Mouse (Mus musculus): ENCODE measurements around the gene Plekhg2. TPM values are rescaled to one million over a fixed set of nuclear protein-coding genes. Genes with fewer than 3 reads are reported as not detected.
"Not testable (repeated sequence)": the region's sequence is repeated elsewhere in the genome, so short reads cannot be mapped to it uniquely, and the experiment has no call there.

The Plekhg2 gene
- polyA plus RNA-seq, 1 experiment, result 3.5 TPM

- Histone ChIP-seq H3K4me1 (ENCODE audit: control insufficient read depth, insufficient read depth, insufficient read length, low read length) (peaks cover 5% of the 10 kb centered on the region; the same call in 1 of the 2 replicates), H3K27ac (replicated peaks; ENCODE audit: low read depth, low read length) (no peak overlapping the region), H3K4me3 (ENCODE audit: insufficient read depth, low read depth, low read length) (no peak overlapping the region)
Measured at GRCm38 (mm10) chr7:28390331-28390730, 17.9 kb upstream of the Plekhg2 start.

DNA sequence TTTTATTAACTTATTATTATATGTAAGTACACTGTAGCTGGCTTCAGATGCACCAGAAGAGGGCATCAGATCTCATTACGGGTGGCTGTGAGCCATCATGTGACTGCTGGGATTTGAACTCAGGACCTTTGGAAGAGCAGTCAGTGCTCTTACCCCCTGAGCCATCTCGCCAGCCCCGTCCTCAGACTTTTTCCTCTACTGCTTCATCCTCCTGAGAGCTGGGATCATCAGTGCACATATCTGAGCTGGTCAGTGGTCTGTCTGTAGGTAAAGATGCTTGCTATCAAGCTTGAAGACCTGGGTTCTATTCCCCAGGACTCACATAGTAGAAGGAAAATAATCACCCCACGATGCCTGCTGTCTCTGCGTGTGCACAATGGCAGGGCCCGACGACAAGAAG is 15.0 kb upstream of the Plekhg2 start:
- H3K4me3 ChIP-seq (ENCODE audit: insufficient read depth, low read depth, low read length); H3K27ac ChIP-seq (replicated peaks; ENCODE audit: low read depth, low read length): not testable (repeated sequence)
- peaks cover 17% of the 10 kb centered on the region for H3K4me1 ChIP-seq (ENCODE audit: control insufficient read depth, insufficient read depth, insufficient read length, low read length)

- peaks cover 19% of the 10 kb centered on the region for H3K4me1 ChIP-seq (ENCODE audit: control insufficient read depth, insufficient read depth, insufficient read length, low read length)
- H3K4me3 ChIP-seq (ENCODE audit: insufficient read depth, low read depth, low read length); H3K27ac ChIP-seq (replicated peaks; ENCODE audit: low read depth, low read length): not testable (repeated sequence)
Measured at GRCm38 (mm10) chr7:28386877-28387276, 14.5 kb upstream of the Plekhg2 start.

- H3K4me1 ChIP-seq (ENCODE audit: control insufficient read depth, insufficient read depth, insufficient read length, low read length), result peaks cover 18% of the 10 kb centered on the region
- no peak overlapping the region for H3K4me3 ChIP-seq (ENCODE audit: insufficient read depth, low read depth, low read length)
- H3K27ac ChIP-seq (replicated peaks; ENCODE audit: low read depth, low read length), result peak overlapping the region; percentile 87
Measured at GRCm38 (mm10) chr7:28386462-28386861, 14.1 kb upstream of the Plekhg2 start.

- Histone ChIP-seq H3K4me3 (ENCODE audit: insufficient read depth, low read depth, low read length) (no peak overlapping the region), H3K4me1 (ENCODE audit: control insufficient read depth, insufficient read depth, insufficient read length, low read length) (peaks cover 18% of the 10 kb centered on the region), H3K27ac (replicated peaks; ENCODE audit: low read depth, low read length) (peak overlapping the region; percentile 87)
Measured at GRCm38 (mm10) chr7:28386007-28386406, 13.6 kb upstream of the Plekhg2 start.

DNA sequence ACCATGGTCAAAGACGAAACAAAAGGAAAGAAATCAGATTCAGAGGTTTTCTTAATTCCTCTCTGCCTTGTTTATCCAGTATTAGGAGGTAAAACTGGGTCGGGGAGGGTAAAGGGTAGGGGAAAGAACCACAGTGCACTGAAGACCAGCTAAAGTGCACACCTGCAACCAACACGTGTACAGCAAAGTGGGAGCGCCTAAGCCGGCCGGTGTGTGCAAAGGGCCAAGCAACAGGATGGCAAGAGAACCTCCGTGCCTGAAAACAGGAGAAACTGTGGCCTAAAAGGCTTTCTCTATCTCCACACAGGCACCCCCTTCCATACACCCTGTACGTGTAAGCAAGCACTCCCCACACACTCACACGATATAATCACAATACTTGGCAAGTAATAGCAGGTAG is 12.8 kb upstream of the Plekhg2 start:
- peaks cover 22% of the 10 kb centered on the region for H3K4me1 ChIP-seq (ENCODE audit: control insufficient read depth, insufficient read depth, insufficient read length, low read length)
- H3K4me3 ChIP-seq (ENCODE audit: insufficient read depth, low read depth, low read length), result no peak overlapping the region
- H3K27ac ChIP-seq (replicated peaks; ENCODE audit: low read depth, low read length), result peak overlapping the region; percentile 57

- no peak overlapping the region for H3K4me3 ChIP-seq (ENCODE audit: insufficient read depth, low read depth, low read length)
- peaks cover 22% of the 10 kb centered on the region for H3K4me1 ChIP-seq (ENCODE audit: control insufficient read depth, insufficient read depth, insufficient read length, low read length)
- H3K27ac ChIP-seq (replicated peaks; ENCODE audit: low read depth, low read length), result peak overlapping the region; percentile 99
Measured at GRCm38 (mm10) chr7:28384162-28384561, 11.8 kb upstream of the Plekhg2 start.

- Histone ChIP-seq H3K4me3 (ENCODE audit: insufficient read depth, low read depth, low read length) (no peak overlapping the region), H3K4me1 (ENCODE audit: control insufficient read depth, insufficient read depth, insufficient read length, low read length) (peaks cover 22% of the 10 kb centered on the region), H3K27ac (replicated peaks; ENCODE audit: low read depth, low read length) (peak overlapping the region; percentile 99)
Measured at GRCm38 (mm10) chr7:28383606-28384005, 11.2 kb upstream of the Plekhg2 start.

DNA sequence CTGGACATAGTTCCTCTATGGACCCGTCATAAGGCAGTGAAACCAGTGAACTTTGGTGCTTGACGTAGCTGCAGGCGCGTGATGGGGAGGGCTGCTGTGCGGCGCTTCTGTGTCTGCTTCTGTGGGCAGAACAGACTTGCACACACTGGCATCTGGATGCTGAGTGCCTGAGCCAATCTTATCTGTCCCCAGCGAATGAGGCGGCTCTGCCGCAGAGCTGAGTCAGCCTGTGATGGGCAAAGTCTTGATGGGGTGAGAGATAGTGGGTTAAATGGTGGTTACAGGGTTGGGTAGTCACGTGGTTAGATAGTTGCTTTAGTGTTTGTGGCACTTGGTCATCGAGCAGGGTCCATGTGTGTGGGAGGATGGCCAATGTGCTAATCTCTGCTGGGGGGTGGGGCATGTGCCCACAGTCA is 10.6 kb upstream of the Plekhg2 start:
- peak overlapping the region; percentile 99 for H3K27ac ChIP-seq (replicated peaks; ENCODE audit: low read depth, low read length)
- peak overlapping the region; percentile 45; the same call in 1 of the 2 replicates for H3K4me3 ChIP-seq (ENCODE audit: insufficient read depth, low read depth, low read length)

DNA sequence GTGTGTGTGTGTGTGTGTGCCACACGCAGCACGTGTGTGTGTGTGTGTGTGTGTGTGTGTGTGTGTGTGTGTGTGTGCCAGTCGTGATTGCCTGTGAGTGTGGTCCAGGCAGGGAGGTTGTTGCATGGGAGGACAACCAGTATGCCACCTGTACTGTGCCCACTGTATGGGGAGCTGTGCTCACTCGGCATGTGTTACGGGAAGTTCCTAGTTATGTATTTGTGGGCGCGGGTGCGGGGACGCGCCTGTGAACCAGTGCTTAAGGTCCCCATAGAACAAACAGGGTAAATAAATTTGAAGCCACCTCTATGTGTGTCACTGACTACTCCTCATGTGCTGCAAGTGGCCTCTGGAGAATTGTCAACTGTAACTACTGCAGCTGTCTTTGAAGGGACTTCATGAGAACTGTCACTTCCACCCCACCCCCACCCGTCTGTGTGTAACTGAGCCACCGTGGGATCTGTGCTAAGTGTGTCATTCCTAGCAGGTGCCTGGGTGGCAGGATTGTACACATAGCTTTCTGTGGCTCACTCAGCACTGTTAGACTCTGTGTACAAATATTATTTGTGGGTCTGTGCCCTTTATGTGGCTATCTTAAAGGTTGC is 10.1 kb upstream of the Plekhg2 start:
- Histone ChIP-seq H3K27ac (replicated peaks; ENCODE audit: low read depth, low read length) (peak overlapping the region; percentile 99), H3K4me3 (ENCODE audit: insufficient read depth, low read depth, low read length) (peak overlapping the region; percentile 45), H3K4me1 (ENCODE audit: control insufficient read depth, insufficient read depth, insufficient read length, low read length) (peaks cover 22% of the 10 kb centered on the region)

More for the DNA sequence above, 10.6 kb upstream of the Plekhg2 start:
- peaks cover 22% of the 10 kb centered on the region for H3K4me1 ChIP-seq (ENCODE audit: control insufficient read depth, insufficient read depth, insufficient read length, low read length)

DNA sequence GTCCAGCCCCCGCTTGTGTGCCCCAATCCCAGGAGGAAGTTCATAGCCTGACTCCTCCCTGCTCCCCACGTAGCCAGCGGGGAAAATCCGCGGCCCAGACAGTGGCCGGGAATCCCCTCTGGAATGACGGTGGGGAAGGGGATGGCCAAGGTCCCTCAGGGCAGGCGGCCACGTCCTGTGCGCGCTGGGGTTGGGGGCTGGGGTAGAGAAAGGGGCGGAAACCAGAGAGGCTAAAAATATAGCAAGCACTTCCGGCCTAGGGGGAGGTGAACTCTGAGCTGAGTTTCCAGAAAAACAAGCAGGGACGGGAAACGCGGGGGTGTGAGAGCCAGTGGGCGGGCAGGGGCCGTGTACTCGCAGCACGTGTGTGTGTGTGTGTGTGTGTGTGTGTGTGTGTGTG is 9.5 kb upstream of the Plekhg2 start:
- Histone ChIP-seq H3K4me3 (ENCODE audit: insufficient read depth, low read depth, low read length) (peak overlapping the region; percentile 62), H3K27ac (replicated peaks; ENCODE audit: low read depth, low read length) (peak overlapping the region; percentile 100), H3K4me1 (ENCODE audit: control insufficient read depth, insufficient read depth, insufficient read length, low read length) (peaks cover 22% of the 10 kb centered on the region)

DNA sequence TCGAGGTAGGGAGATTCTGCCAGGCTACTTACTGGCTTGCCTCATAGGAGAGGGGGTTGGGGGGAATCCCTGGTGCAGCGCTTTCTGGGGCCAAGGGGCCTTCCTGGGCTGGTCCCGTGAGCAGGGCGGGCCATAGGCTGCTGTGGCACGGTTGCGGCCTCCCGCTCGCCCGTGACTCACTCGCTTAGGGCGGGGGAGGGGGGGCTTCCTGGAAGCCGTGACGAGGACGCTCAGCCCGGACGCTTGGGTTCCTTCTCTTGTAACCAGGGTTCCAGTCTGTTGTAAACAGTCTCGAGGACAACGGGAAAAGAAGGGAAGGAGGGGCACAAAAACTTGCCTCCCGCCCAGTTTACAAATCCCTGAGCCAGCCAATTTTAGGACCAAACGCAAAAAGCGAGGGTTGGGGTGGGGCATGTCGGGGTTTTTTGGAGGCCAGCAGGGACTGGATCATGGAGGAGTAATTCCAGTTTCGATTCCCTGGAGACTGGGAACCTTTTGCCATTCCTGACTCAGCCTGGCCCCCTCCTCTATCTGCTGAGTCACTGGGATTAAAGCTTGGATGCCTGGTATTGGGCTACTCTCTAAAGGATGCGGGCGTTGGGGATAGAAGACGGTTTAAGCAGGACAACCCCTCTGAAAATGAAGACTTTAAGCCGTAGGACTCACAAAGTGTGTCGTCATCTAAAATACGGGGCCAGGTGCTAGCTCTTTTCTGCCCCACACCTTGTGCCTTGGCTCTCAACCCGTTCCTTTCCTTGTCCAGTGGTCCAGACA is 8.8 kb upstream of the Plekhg2 start:
- Histone ChIP-seq H3K4me1 (ENCODE audit: control insufficient read depth, insufficient read depth, insufficient read length, low read length) (peaks cover 22% of the 10 kb centered on the region), H3K4me3 (ENCODE audit: insufficient read depth, low read depth, low read length) (peak overlapping the region; percentile 62), H3K27ac (replicated peaks; ENCODE audit: low read depth, low read length) (peak overlapping the region; percentile 100)

DNA sequence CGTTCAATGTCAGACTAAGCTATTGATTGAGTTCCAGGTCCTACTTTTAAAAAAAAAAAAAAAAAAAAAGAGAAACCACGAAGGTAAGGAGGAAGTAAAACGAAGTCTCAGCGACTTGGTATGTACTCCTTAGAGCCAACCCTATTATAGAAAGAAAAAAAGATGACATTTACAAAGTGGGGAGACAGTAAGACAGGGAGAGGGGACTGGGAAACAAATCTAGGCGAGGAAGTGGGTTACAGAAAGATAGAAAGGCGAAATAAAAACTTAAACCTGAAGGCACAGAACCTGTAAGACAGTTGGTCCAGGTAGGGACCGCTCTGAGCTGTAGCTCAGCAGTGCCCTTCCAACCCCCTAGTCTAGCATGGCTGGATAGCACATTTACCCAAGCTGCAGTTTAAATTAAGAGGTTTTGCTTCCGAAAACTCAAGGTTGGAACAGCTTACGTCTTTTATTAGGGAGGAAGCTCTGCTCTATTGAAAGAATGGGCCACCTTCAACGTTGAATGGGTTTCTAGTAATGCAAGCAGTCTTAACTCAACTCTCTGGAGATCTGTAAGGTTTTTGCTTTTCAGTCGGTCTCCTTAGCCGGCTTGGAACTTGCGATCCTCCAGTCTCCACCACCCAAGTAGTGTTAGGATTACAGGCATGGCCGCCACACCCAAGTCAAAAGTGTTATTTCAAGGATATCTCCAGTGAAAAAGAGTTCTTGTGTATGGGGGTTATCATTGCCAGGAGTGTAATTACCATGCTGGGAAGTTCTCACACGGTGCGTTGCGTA is 8.0 kb upstream of the Plekhg2 start, which contains the start of gene Zfp36:
Gene Zfp36, minus strand, starts transcription at position 17 of the 780 bp plus-strand sequence.
- H3K4me3 ChIP-seq (ENCODE audit: insufficient read depth, low read depth, low read length), result peak within 1 kb of the TSS; percentile 83
- H3K27ac ChIP-seq (replicated peaks; ENCODE audit: low read depth, low read length), result peak within 1 kb of the TSS; percentile 100
- H3K4me1 ChIP-seq (ENCODE audit: control insufficient read depth, insufficient read depth, insufficient read length, low read length), result peaks cover 22% of the 10 kb centered on the region

- Histone ChIP-seq H3K27ac (replicated peaks; ENCODE audit: low read depth, low read length) (peak overlapping the region; percentile 100), H3K4me3 (ENCODE audit: insufficient read depth, low read depth, low read length) (peak overlapping the region; percentile 83), H3K4me1 (ENCODE audit: control insufficient read depth, insufficient read depth, insufficient read length, low read length) (peaks cover 22% of the 10 kb centered on the region)
Measured at GRCm38 (mm10) chr7:28378769-28379651, 6.6 kb upstream of the Plekhg2 start.
